Mouse (Mus musculus) MEL (cell line): Measurements from ENCODE around the gene Ccdc162. TPM values are rescaled to one million over a fixed set of nuclear protein-coding genes. Genes with fewer than 3 reads are reported as not detected.

Source experiments
- DNase-seq: peaks from one replicate; pipeline ENCODE4 v3.0.0; 2011; ENCODE audit warnings: low read depth, low spot score
- H3K27ac ChIP-seq: 2 replicates; pipeline ENCODE4 v1.5.1; 2012; ENCODE audit warnings: low read depth, mild to moderate bottlenecking, control low read depth, low read length, moderate library complexity; ENCODE audit not compliant: control insufficient read depth
- H3K27me3 ChIP-seq, 2 experiments: fragments of 150-350 bp in 1 of 2; sonication (generic) in 1 of 2; 2 replicates each; pipeline ENCODE4 v1.6.1; 2012; ENCODE audit warnings: low read length in 2 of 2, mild to moderate bottlenecking in 2 of 2, improper control_type of control experiment in 1 of 2, moderate library complexity in 1 of 2; ENCODE audit not compliant: insufficient read depth in 2 of 2, control insufficient read depth in 1 of 2
- H3K36me3 ChIP-seq, 2 experiments: 2 replicates each; pipeline ENCODE4 v1.6.1; 2012 to 2014; ENCODE audit warnings: low read length in 2 of 2, improper control_type of control experiment in 1 of 2, inconsistent platforms in 1 of 2, mild to moderate bottlenecking in 1 of 2; ENCODE audit not compliant: insufficient read depth in 2 of 2, control insufficient read depth in 1 of 2
- H3K4me1 ChIP-seq, 2 experiments: fragments of 150-350 bp in 1 of 2; sonication (generic) in 1 of 2; 2 replicates each; pipeline ENCODE4 v1.6.1; 2012; ENCODE audit warnings: low read length in 2 of 2, improper control_type of control experiment in 1 of 2, mild to moderate bottlenecking in 1 of 2; ENCODE audit not compliant: insufficient read depth in 2 of 2, control insufficient read depth in 1 of 2
- H3K4me3 ChIP-seq, 2 experiments: fragments of 150-350 bp in 1 of 2; sonication (generic) in 1 of 2; 2 replicates each; pipeline ENCODE4 v1.5.1; 2012; ENCODE audit warnings: low read depth in 2 of 2, low read length in 2 of 2, mild to moderate bottlenecking in 2 of 2, moderate library complexity in 2 of 2, control low read depth in 1 of 2, improper control_type of control experiment in 1 of 2; ENCODE audit not compliant: control insufficient read depth in 1 of 2, insufficient read depth in 1 of 2
- H3K79me2 ChIP-seq: 2 replicates; pipeline ENCODE4 v1.6.1; 2012; ENCODE audit warnings: mild to moderate bottlenecking, low read length, moderate library complexity; ENCODE audit not compliant: control insufficient read depth, poor library complexity, insufficient read depth
- H3K9ac ChIP-seq: 2 replicates; pipeline ENCODE4 v1.6.1; 2012; ENCODE audit warnings: low read depth, mild to moderate bottlenecking, control low read depth, low read length, moderate library complexity; ENCODE audit not compliant: control insufficient read depth, poor library complexity, severe bottlenecking
- H3K9me3 ChIP-seq: fragments of 150-350 bp; sonication (generic); replicated peaks from 2 replicates; pipeline ENCODE4 v1.6.1; 2012; ENCODE audit warnings: mild to moderate bottlenecking, low read length, improper control_type of control experiment, moderate library complexity; ENCODE audit not compliant: insufficient read depth
- CHD2 ChIP-seq: IDR thresholded peaks from 2 replicates; pipeline ENCODE4 v1.6.1; 2011; ENCODE audit warnings: low read length, improper control_type of control experiment
- CTCF ChIP-seq, 3 experiments: IDR thresholded peaks in 2 of 3; conservative IDR thresholded peaks in 1 of 3; 2 replicates each; pipeline ENCODE4 v1.5.1; 2011 to 2012; ENCODE audit warnings: low read length in 3 of 3, low read depth in 2 of 3, mild to moderate bottlenecking in 2 of 3, improper control_type of control experiment in 1 of 3, inconsistent platforms in 1 of 3, mixed read lengths in 1 of 3, moderate library complexity in 1 of 3; ENCODE audit not compliant: control insufficient read depth in 1 of 3, insufficient read depth in 1 of 3, poor library complexity in 1 of 3, severe bottlenecking in 1 of 3
- GABPA ChIP-seq: IDR thresholded peaks from 2 replicates; pipeline ENCODE4 v1.6.1; 2012; ENCODE audit warnings: low read depth, mild to moderate bottlenecking, inconsistent platforms, low read length, improper control_type of control experiment, moderate library complexity
- MAFK ChIP-seq: IDR thresholded peaks from 2 replicates; pipeline ENCODE4 v1.6.1; 2011; ENCODE audit warnings: low read depth, mild to moderate bottlenecking, low read length, improper control_type of control experiment, borderline replicate concordance
- MEF2A ChIP-seq: IDR thresholded peaks from 2 replicates; pipeline ENCODE4 v1.6.1; 2014; ENCODE audit warnings: low read depth, mild to moderate bottlenecking, inconsistent platforms, low read length, improper control_type of control experiment; ENCODE audit not compliant: poor library complexity, insufficient replicate concordance, severe bottlenecking; ENCODE audit errors: extremely low read depth
- MXI1 ChIP-seq: IDR thresholded peaks from 2 replicates; pipeline ENCODE4 v1.6.1; 2011; ENCODE audit warnings: mild to moderate bottlenecking, low read depth, low read length, improper control_type of control experiment
- NELFE ChIP-seq: IDR thresholded peaks from 2 replicates; pipeline ENCODE4 v1.6.1; 2011; ENCODE audit warnings: low read depth, low read length, improper control_type of control experiment
- TAL1 ChIP-seq: IDR thresholded peaks from 2 replicates; pipeline ENCODE4 v1.6.1; 2012; ENCODE audit warnings: mild to moderate bottlenecking, inconsistent platforms, low read length, moderate library complexity, mixed read lengths
- TCF12 ChIP-seq: IDR thresholded peaks from 2 replicates; pipeline ENCODE4 v1.6.1; 2014; ENCODE audit warnings: low read depth, mild to moderate bottlenecking, inconsistent platforms, low read length, improper control_type of control experiment, moderate library complexity
- UBTF ChIP-seq: IDR thresholded peaks from 2 replicates; pipeline ENCODE4 v1.6.1; 2012; ENCODE audit warnings: low read depth, mild to moderate bottlenecking, inconsistent platforms, low read length, improper control_type of control experiment, moderate library complexity, borderline replicate concordance; ENCODE audit not compliant: insufficient read depth
- USF1 ChIP-seq: IDR thresholded peaks from 2 replicates; pipeline ENCODE4 v1.6.1; 2014; ENCODE audit warnings: low read depth, mild to moderate bottlenecking, inconsistent platforms, low read length, improper control_type of control experiment, moderate library complexity
- ZKSCAN1 ChIP-seq: IDR thresholded peaks from 2 replicates; pipeline ENCODE4 v1.6.1; 2012; ENCODE audit warnings: low read depth, mild to moderate bottlenecking, inconsistent platforms, low read length, improper control_type of control experiment, moderate library complexity
- polyA plus RNA-seq, 2 experiments: library from polyadenylated mRNA; stranded (reverse) in 1 of 2; unstranded in 1 of 2; fragments of >175 nt in 1 of 2; fragments of >200 nt in 1 of 2; gene quantifications; 2 replicates each; pipeline versions ENCODE4 v1.2.1 to v1.2.4; 2012; ENCODE audit warnings: low replicate concordance in 2 of 2, low read depth in 1 of 2; ENCODE audit not compliant: insufficient read length in 2 of 2, insufficient read depth in 1 of 2, missing spikeins in 1 of 2
- total RNA-seq: library from RNA; depleted of rRNA; stranded (reverse); fragments of 300-350 nt; gene quantifications from 2 replicates; pipeline ENCODE4 v1.2.3, GENCODE M21; 2012

Ccdc162 gene
- total and polyA plus RNA-seq, 3 experiments, result 0.06 TPM; not detected in 2

GRCm38 (mm10) chr10:41609475-41609874, 107.0 kb downstream of the Ccdc162 start:
- H3K79me2 ChIP-seq, result no peaks in the 10 kb centered on the region
- H3K36me3 ChIP-seq, result no peaks in the 10 kb centered on the region
- H3K4me1 ChIP-seq, result no peaks in the 10 kb centered on the region
- no peak overlapping the region for H3K27ac ChIP-seq
- peaks cover 3 to 14% of the 10 kb centered on the region in 2 experiments for H3K27me3 ChIP-seq
- H3K9me3 ChIP-seq, result no peaks in the 10 kb centered on the region
- H3K4me3 ChIP-seq, result no peak overlapping the region
- DNase-seq, result no peak
- H3K9ac ChIP-seq, result no peak overlapping the region
- no peak for TF ChIP-seq TCF12

DNA sequence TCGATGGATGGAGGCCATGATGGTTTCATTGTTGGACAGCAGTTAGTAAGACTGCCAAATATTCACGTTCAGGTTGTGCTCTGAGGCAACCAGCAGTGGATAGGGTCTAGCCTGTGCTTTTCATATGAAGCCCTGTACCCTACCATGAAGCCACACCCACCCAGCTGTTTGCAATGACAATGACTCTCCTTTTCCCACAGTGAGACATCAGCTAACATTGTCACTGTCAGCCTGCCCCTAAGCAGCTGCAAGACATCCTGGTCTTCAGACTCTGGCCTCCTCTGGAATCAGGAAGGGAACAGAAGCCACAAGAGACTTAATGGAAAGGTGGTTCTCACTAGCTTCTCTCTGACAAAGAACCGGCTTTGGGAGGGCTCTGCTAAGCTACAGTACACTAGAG, 107.9 kb downstream of the Ccdc162 start:
- no peak overlapping the region for H3K27ac ChIP-seq
- H3K4me1 ChIP-seq, result no peaks in the 10 kb centered on the region
- H3K9me3 ChIP-seq, result no peaks in the 10 kb centered on the region
- H3K9ac ChIP-seq, result no peak overlapping the region
- TF ChIP-seq MAFK, result no peak
- no peak for TF ChIP-seq USF1
- TF ChIP-seq CHD2, result no peak
- no peak for TF ChIP-seq MEF2A
- no peak for TF ChIP-seq NELFE
- TF ChIP-seq CTCF (IDR thresholded peaks at IDR 0.05 in 2 of 3, conservative IDR thresholded peaks at IDR 0.05 in 1 of 3; ENCODE audit: control insufficient read depth in 1 of 3, insufficient read depth in 1 of 3, low read depth in 2 of 3, low read length in 3 of 3, poor library complexity in 1 of 3, severe bottlenecking in 1 of 3), result no peak
- no peak for TF ChIP-seq MXI1
- TF ChIP-seq UBTF, result no peak
- no peak for TF ChIP-seq ZKSCAN1
- TF ChIP-seq GABPA, result no peak
- TF ChIP-seq TAL1, result no peak
- H3K79me2 ChIP-seq, result no peaks in the 10 kb centered on the region
- peaks cover 3 to 14% of the 10 kb centered on the region in 2 experiments for H3K27me3 ChIP-seq
- no peaks in the 10 kb centered on the region for H3K36me3 ChIP-seq
- no peak for DNase-seq
- H3K4me3 ChIP-seq, result no peak overlapping the region

DNA sequence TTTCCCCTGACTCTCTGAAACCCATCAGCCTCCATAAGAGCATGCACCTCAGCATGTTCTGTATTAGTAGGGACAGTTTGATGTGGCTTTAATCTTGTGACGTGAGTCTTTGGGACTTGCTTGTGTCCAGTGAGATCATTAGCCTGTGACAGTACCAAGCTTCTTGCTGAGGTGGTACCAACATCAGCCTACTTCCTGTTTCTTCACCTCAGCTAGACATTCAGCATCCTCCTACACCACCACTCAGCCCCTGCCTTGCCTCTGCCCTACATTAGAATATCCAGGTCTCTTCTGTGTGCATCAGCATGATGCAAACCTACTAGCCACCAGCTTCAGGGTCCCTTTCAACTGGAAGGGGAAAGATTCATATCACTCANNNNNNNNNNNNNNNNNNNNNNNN, 113.8 kb downstream of the Ccdc162 start:
- peaks cover 2 to 5% of the 10 kb centered on the region in 2 experiments for H3K27me3 ChIP-seq
- H3K9ac ChIP-seq, result no peak overlapping the region
- H3K27ac ChIP-seq, result no peak overlapping the region
- no peaks in the 10 kb centered on the region for H3K4me1 ChIP-seq
- no peaks in the 10 kb centered on the region for H3K36me3 ChIP-seq
- no peaks in the 10 kb centered on the region for H3K79me2 ChIP-seq
- H3K4me3 ChIP-seq, result no peak overlapping the region
- TF ChIP-seq TAL1, result no peak
- no peak for DNase-seq
- H3K9me3 ChIP-seq, result no peaks in the 10 kb centered on the region
